Mouse (Mus musculus) midbrain, embryonic 10.5 days (tissue): ENCODE results near the gene Hmcn2. TPM values are rescaled to one million over a fixed set of nuclear protein-coding genes. Genes with fewer than 3 reads are reported as not detected.

ENCODE experiments used
- DNase-seq: peaks from one replicate; pipeline ENCODE4 v3.0.0-alpha.2; 2017; ENCODE audit warnings: low spot score
- H3K27ac ChIP-seq: fragments of 300-500 bp; sonication (generic); replicated peaks from 2 replicates; pipeline ENCODE4 v1.5.1; 2016; ENCODE audit warnings: mild to moderate bottlenecking
- H3K27me3 ChIP-seq: fragments of 300-500 bp; sonication (generic); 2 replicates; pipeline ENCODE4 v1.6.1; 2016; ENCODE audit warnings: low read depth, mild to moderate bottlenecking; ENCODE audit not compliant: poor library complexity, severe bottlenecking
- H3K36me3 ChIP-seq: fragments of 300-500 bp; sonication (generic); 2 replicates; pipeline ENCODE4 v1.6.1; 2016; ENCODE audit warnings: mild to moderate bottlenecking, moderate library complexity
- H3K4me1 ChIP-seq: fragments of 300-500 bp; sonication (generic); 2 replicates; pipeline ENCODE4 v1.6.1; 2016
- H3K4me3 ChIP-seq: fragments of 300-500 bp; sonication (generic); 2 replicates; pipeline ENCODE4 v1.5.1; 2016; ENCODE audit warnings: mild to moderate bottlenecking, moderate library complexity
- H3K9me3 ChIP-seq: fragments of 300-500 bp; sonication (generic); replicated peaks from 2 replicates; pipeline ENCODE4 v1.6.1; 2016; ENCODE audit warnings: mild to moderate bottlenecking
- WGBS: fragments of 180-500 bp; shearing (Covaris S2); methylation state at CpG from one replicate; pipeline ENCODE4 v1.1.7; 2016; 5-methylcytosine and 5-hydroxymethylcytosine counted together
- polyA plus RNA-seq: library from polyadenylated mRNA; unstranded; fragments of >200 nt; fragmentation: Nextera tagmentation; extraction: Ambion mirVana; gene quantifications from 2 replicates; pipeline ENCODE4 v1.2.1, GENCODE M21; 2016

Hmcn2 gene
- polyA plus RNA-seq, 1 experiment from 2014 or later = 0.06 TPM

DNA sequence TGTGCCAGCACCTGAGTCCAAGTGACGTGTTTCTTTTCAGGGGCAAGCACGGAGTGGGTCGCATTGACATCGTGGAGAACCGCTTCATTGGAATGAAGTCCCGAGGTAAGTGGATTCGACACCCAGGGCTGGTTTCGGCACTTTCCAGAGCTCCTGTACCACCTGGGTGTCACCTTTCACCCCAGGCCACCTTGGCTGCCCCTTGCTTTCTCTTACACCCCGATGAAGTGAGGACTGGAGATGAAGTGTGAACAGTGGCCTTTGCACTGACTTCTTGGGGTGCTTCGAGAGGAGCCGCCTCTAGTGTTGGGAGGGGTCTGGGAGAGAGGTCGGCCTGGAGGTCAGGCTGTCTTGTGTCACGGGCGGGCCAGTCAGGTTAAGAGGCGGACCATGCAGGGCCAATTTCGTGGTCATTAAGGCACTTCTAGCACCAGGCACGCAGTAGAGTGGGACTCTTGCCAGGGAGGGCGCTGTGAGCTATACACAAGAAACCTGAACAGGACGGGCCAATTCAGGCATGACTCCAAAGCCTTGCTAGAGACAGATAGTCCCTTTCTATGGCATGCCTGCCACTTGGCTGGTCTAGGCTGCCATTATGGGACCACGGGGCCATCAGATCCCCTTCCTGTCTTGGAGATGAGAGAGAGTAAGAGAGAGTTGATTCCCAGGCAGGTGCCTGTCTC lies 187.4 kb downstream of the Hmcn2 start:
- H3K4me1 ChIP-seq = peaks cover 88% of the 10 kb centered on the region
- peak overlapping the region; percentile 65 for H3K27ac ChIP-seq
- H3K27me3 ChIP-seq = peaks cover 100% of the 10 kb centered on the region
- no peaks in the 10 kb centered on the region for H3K9me3 ChIP-seq
- WGBS = 53% methylated on average over 20 of the region's 20 CpGs
- no peaks in the 10 kb centered on the region for H3K36me3 ChIP-seq
- DNase-seq = peak; percentile 62
- peak overlapping the region; percentile 34; the same call in 1 of the 2 replicates for H3K4me3 ChIP-seq

GRCm38 (mm10) chr2:31502616-31503522 lies 188.7 kb downstream of the Hmcn2 start:
- Histone ChIP-seq H3K9me3 (no peaks in the 10 kb centered on the region), H3K27me3 (peaks cover 100% of the 10 kb centered on the region), H3K27ac (no peak overlapping the region), H3K36me3 (no peaks in the 10 kb centered on the region), H3K4me1 (peaks cover 76% of the 10 kb centered on the region), H3K4me3 (no peak overlapping the region)
- WGBS = 50% methylated on average over 15 of the region's 15 CpGs
- DNase-seq = no peak

- H3K27ac ChIP-seq = no peak overlapping the region
- no peak overlapping the region for H3K4me3 ChIP-seq
- 68% methylated on average over 11 of the region's 11 CpGs for WGBS
- DNase-seq = no peak
- H3K27me3 ChIP-seq = peaks cover 99% of the 10 kb centered on the region
- H3K36me3 ChIP-seq = no peaks in the 10 kb centered on the region
- H3K9me3 ChIP-seq = no peaks in the 10 kb centered on the region
- H3K4me1 ChIP-seq = peaks cover 49% of the 10 kb centered on the region
Measured at GRCm38 (mm10) chr2:31505472-31505871, 191.3 kb downstream of the Hmcn2 start.

DNA sequence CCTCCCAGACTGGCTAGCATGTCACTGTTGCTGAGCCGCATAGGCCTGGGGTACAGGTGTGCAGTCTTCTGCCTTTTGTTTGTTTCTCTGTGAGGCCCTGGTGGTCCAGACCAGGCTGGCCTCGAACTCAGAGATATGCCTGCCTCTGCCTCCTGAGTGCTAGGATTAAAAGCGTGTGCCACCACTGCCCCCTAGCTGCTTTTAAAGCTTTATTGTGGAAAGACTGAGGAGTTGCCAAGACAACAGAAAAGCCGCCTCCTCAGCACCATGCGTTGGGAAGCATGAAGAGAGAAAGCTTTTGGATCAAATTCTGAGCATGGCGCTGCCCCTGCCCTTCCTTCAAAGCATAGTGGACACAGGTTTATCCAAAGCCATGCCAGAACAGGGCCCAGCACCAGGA lies 194.6 kb downstream of the Hmcn2 start:
- no peak overlapping the region for H3K27ac ChIP-seq
- H3K4me1 ChIP-seq = peaks cover 30% of the 10 kb centered on the region
- no peaks in the 10 kb centered on the region for H3K36me3 ChIP-seq
- no peaks in the 10 kb centered on the region for H3K9me3 ChIP-seq
- 94% methylated on average over 6 of the region's 6 CpGs for WGBS
- no peak for DNase-seq
- no peak overlapping the region for H3K4me3 ChIP-seq
- peaks cover 94% of the 10 kb centered on the region for H3K27me3 ChIP-seq

Other genes starting within 250 kb of the Hmcn2 start
- 11.8 and 14.3 TPM in 2 replicates for gene Fnbp1, start 172.4 kb upstream of the Hmcn2 start, polyA plus RNA-seq
- gene Gpr107, start 162.1 kb upstream of the Hmcn2 start, polyA plus RNA-seq = 33.8 and 39.0 TPM in 2 replicates
- gene Ncs1, start 68.6 kb upstream of the Hmcn2 start, polyA plus RNA-seq = 48.6 and 66.5 TPM in 2 replicates
- gene Ass1, start 155.8 kb downstream of the Hmcn2 start, polyA plus RNA-seq = 11.4 and 13.3 TPM in 2 replicates